Mouse (Mus musculus) cerebellum, adult 9-10 months (tissue): Measurements from ENCODE around the gene Cep104.

Source experiments
- DNase-seq: peaks from one replicate; pipeline ENCODE4 v3.0.0; 2022

The Cep104 gene

DNA sequence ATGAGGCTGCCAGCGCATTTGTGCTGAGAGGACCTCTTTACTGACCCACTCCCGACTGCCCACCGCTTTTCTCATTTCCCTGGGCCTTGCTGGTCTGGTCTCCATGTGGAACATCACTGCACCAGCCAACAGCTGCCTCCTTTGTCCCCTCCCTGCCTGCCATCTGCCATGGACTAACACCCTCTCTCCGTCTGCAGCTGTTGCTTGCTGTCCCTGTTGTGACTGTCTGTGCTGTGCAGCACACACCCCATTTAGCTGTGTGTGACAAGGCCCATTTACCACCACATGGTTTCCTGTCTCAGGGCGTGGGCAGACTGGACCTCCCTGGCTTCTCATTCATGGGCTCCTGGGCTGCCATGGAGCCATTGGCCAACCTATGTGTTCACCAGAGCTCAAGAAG, 30.5 kb downstream of the Cep104 start:
- DNase-seq: no peak

DNA sequence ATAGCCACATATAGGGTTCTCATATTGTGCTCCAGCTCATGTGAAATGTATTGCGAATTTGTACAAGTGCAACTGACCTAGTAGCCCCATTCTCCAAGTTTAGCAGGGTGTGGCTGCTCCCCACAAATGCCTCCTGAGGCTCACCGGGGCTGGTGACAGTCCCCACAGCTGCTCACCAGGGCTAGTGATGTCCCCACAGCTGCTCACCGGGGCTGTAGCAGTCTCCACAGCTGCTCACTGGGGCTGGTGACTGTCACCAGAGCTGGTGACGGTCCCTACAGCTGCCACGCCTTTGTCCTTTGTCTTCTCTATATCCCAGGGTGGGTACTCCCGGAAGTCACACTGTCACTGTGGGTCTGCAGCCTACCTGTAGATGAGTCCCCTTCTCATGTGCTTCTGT, 31.3 kb downstream of the Cep104 start:
- DNase-seq: no peak

DNA sequence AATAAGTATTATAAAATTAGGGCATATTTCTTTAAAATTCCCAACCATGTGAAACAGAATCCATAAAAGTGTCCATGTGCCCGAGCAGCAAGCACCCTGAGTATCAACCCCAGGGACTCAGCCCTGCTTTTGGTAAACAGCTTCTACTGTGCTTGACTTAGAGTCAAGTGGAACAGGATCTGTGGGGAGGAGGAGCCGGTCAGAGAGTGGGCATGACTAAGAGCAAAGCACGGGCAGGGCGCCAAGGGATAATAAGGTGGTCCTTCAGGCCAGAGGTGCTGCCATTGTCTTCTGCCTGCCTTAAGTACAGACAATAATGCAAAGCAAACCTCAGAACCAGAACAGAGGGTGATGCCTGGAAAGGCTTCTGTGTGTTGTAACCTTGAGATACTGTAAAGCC, 32.8 kb downstream of the Cep104 start:
- DNase-seq: no peak

DNA sequence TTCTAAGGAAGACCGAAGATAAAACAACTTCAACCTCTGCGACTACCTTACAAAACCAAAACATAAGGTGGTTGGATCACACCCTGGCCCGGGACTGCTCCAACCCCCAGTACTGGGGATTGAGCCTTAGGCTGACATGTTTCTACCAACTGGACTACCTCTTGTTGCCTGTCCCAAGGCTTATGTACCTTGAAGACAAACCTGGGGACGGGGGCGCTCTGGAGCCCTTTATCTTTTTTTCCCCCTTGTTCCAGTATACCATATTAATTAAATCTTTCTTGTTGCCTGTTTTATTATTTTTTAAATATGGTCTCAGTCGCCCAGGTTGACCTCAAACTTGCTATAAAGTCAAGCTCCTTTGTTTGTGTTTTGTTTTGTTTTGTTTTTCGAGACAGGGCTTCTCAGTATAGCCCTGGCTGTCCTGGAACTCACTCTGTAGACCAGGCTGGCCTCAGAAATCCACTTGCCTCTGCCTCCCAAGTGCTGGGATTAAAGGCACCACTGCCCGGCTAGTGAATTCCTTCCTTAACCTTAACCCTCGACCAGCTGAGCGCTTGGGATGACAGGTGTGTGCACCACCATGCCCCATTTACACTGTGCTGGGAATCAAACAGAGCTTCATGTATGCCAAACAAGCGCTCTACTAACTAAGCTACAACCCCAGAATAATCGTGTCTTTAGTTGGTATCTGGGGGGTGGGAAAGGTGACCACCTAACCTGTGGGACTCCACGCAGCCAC, 36.1 kb downstream of the Cep104 start:
- no peak for DNase-seq

DNA sequence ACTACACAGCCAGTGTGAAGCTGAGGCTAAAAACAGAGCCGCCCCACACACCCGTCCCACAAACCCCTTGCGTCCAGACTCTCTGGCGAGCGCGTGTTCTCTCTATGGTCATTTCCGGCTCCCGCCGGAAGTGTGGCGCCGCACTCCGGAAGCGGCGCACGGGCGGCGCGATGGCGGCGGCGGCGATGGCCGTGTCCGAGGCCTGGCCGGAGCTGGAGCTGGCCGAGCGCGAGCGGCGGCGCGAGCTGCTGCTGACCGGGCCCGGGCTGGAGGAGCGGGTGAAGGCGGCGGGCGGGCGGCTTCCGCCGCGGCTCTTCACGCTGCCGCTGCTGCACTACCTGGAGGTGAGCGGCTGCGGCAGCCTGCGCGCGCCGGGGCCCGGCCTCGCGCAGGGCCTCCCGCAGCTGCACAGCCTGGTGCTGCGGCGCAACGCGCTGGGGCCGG, 36.7 kb downstream of the Cep104 start, which contains the start of gene Lrrc47:
Lrrc47 (plus strand) TSS at position 86 of the 444 bp plus-strand sequence.
- peak; percentile 83 for DNase-seq

DNA sequence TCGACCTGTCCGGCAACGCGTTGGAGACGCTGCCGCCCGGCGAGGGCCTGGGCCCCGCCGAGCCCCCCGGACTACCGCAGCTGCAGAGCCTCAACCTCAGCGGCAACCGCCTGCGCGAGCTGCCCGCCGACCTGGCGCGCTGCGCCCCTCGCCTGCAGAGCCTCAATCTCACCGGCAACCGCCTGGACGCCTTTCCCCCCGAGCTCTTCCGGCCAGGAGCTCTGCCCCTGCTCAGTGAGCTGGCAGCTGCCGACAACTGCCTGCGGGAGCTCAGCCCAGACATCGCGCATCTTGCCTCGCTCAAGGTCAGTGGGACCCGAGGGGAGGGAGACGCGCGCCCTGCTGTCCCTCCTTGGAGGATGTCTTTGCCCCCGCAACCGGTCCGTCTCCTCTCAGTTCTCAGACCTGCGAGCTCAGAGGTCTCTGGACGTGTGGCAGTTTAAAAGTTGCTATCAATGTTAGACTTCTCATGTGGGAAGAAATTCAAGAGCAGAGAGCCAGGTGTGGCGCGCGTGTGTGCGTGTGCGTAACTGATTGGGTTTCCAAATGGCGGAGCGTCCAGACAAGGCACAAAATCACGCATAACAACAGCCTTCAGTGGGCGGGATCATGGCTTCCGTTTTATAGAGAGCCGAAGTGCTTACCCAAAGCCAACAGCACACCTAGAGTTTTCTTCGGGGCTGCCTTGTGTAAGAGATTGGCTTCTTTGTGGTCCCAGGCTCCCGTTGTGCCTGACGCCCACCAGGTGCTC, 37.3 kb downstream of the Cep104 start:
- DNase-seq: no peak

DNA sequence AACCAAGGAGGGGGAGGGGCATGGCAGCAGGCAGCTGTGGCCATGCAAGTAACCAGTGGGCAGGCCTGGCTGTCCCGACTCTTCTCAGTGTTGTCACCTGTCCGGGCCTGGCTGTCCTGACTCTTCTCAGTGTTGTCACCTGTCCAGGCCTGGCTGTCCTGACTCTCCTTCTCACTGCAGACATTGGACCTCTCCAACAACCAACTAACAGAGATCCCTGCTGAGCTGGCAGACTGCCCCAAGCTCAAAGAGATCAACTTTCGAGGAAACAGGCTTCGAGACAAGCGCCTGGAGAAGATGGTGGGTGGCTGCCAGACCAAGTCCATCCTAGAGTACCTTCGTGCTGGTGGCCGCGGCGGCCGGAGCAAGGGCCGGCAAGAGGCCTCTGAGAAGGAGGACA, 40.5 kb downstream of the Cep104 start:
- DNase-seq: no peak

DNA sequence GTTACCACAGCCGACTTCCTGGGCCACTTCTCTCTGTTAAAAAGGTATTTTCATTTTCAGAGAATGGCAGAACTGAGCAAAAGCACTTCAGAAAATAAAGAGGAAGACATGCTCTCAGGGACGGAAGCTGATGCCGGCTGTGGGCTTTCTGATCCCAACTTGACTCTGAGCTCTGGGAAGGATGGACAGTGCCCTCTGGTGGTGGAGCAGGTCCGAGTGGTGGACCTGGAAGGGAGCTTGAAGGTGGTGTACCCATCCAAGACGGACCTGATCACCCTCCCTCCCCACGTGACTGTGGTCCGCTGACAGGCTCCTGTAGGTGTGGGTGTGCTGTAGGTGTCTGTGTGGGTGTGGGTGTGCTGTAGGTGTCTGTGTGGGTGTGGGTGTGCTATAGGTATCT, 44.6 kb downstream of the Cep104 start:
- DNase-seq: no peak

DNA sequence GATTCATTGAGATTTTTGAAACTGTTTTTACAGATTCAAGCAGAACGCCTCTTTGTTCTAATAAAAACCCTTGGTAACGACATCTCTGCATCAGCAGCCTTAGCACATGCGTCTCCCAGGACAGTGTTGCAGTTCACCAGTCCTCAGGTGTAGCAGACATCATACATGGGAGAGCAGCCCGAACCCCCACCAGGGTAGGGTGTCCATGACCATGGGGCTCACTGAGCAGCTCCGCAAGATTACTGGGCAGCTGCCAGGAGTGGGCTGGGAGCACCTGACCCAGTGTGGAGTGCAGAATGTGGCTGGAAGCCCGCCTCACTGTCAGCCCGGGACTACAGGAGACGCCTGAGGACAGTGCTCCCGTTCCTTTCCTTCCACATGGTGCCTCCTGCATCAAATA, 46.4 kb downstream of the Cep104 start:
- DNase-seq: no peak

DNA sequence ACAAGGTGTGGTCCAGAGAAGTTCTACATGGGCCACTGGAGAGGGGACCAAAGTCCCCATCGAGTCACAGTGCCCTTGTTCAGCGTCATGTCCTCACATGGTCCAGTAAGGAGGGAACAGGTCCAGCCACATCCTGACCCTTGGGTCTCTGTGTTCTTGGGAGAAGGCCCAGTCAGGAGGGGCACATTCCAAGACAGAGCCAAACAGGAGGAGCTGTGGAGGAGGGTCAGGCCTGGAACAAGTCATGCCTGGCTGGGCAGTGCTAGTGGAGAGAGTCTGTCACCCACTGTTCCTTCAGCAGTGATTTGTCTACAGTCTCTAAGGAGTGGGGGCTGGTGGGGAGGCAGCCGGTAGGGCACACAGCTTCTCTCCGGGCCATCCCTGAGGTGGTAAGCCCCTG, 47.4 kb downstream of the Cep104 start:
- no peak for DNase-seq

DNA sequence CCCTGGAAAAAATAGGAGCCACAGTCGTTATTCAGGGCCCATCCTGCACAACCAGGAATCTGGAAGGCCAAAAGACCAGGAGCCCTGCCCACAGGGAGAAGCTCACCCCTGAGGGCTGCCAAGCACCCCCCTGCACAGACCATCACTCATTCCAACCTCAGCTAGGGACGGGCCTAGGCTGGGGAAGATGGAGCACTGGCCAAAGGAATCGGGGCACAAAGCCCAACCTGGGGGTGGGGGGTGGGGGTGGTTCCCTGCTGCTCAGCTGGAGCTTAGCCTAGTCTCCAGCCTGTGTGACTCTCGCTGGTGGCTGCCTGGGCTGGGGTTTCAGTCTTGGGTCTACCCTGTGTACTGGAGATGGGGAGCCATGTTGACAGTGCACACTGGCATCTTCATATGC, 47.9 kb downstream of the Cep104 start:
- DNase-seq: no peak

DNA sequence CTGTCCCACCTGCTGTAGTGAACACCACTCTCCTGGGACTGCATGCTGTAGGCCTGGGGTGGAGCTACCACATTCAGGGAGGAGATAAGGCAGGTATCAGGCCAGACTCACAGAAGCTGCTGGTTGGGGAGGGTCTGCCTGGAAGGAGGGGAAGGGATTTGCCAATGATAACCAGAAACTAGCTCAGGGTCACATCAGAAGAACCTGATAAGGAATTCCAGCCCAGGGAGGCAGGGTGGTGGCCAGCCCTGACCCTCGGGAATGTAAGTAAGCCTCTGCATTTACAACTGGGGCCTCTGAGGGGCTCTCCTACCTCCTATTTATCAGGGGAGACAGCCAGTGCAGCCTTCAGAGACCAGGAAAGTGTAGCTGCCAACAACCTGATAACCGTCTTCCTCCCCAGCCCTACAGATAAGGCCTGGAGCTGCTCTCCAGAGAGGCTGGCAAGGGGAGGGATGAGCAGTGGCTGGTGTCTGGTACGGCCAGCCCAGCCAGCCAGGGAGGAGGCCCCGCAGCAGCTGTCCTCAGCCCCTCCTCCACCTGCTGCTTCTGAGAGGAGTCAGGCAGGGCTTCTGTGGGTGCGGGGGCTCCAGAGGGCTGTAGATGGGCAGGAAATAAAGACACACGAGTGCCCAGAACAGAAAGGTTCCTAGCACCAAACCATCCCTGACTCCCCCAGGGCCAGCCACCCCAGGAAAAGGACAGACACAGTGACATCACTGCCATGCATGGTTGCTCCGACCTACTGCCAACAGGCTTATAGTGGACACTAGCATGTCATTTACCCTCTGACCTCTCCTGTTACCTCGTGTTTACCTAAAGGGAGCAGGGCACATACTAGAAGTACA, 49.0 kb downstream of the Cep104 start:
- DNase-seq: no peak

DNA sequence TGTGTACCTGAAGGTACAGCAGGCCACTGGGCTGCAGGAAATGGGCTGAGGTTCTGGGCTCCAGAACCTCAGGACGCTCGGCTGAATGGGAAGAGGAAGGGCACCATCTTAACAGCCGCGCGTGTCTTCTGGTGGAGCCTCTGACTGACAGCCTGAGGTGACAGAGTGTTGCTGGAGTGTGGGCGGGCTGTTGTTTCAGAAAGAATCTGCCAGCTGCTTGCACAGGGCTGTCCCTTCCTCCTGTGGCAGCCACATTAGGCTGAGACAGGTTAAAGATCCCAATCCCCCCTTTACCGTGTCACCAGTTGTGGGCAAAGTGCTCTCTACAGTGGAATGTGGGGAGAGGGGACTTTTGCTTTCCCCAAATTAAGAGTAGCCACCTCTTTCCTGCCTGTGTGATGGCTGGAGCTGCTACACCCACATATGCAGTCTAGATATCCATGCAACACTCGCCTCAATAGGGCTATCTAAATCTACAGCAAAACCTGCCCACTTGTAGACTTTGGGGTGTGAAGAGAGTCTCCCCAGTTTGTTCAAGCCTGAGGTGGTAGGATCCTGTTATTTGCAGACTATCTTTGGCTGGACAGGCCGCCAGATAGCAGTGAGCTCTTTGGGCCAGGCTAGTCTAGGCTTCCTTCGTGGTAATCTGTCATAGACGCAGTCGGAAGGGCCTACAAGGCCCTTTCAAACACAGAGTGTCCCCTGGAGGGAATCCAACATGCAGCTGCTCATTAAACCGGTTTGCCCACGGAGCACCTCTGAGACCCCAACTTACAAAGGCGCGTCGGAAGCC, 49.9 kb downstream of the Cep104 start:
- DNase-seq: no peak

DNA sequence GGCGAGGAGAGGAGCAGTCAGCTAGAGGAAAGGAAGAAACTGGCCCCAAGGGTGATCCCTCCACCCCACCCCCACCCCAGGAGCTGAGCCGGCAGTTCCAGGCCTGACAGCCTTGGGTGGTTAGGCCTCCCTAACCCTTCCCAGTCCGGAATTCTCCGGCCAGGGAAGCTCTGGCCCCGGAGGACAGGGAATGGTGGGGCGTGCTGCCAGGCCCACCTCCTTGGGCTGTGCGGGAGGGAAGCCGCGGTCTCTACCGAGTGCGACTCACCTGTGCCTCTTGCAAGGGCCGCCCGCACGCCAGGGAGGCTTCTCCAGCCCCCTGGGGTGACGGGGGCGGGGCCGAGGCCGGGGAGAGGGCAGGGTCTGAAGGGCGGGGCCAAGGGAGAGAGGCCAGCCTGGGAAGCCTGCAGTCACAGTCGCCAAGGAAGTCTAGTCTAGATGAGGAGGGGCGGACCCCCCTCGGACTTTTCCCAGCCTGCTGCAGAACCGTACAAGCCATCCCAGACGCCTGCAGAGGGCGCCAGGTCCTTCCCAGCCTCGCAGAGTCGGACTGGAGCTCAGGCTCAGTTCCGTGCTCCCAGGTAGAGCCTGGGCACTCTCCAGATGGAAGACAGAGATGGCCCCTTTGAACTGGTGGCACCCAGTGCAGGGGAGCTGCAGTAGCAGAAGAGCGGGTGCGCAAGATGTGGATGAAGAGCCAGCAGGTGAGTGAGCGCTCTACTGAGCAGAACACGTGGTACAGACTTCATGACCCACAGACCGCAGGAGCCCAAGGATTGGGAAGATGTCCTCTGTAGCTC, 50.8 kb downstream of the Cep104 start, which contains the start of gene Smim1:
Smim1 (minus strand) TSS at position 590 of the 800 bp plus-strand sequence.
- peak; percentile 58 for DNase-seq

DNA sequence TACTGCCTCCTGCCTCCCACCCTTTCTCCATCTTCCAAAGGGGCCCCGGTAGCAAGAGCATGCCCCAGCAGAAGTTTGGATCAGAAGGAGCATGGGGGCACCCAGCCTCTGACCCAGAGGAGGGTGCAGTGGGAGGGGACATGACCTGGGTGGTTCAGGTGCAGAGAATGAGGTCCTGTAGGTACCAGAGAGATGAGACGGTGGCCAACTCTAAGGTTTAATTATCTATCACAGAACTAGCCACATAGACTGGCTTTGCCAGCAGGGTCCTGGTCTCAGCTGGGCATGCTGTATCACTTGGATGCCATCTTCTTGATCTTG, 51.4 kb downstream of the Cep104 start:
- no peak for DNase-seq

DNA sequence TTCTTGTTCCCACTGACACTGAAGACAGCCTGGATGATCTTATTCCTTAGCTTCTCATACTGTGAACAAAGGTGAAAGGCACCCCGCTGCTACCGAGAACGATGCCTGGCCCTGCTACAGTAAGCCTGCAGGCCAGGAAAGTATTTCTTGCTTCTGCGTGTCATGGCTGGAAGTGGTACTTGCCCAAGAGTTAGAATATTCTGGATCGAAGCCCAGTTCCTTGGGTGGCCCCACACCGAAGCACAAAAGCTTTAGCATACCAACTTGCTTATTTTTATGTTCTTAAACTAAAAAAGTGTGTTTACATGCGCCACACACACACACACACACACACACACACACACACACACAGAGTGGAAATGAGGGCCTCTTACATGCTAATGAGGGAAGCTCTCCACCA, 53.1 kb downstream of the Cep104 start:
- no peak for DNase-seq

DNA sequence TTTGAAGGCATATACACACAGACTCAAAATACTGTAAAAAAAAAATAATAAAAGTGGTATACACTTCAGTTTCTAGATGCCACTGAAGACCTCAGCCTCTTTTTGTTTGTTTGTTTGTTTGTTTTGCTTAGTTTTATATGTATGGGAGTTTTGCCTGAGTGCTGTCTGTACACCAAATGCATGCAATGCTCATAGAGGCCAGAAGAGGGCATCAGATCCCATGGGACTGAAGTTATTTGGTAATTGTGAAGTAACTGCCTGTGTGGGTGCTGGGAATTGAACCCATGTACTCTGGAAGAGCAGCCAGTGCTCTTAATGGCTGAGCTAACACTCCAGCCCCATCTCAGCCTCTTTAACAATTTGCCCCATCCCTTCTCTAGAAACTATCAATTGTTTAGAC, 53.7 kb downstream of the Cep104 start:
- DNase-seq: no peak

DNA sequence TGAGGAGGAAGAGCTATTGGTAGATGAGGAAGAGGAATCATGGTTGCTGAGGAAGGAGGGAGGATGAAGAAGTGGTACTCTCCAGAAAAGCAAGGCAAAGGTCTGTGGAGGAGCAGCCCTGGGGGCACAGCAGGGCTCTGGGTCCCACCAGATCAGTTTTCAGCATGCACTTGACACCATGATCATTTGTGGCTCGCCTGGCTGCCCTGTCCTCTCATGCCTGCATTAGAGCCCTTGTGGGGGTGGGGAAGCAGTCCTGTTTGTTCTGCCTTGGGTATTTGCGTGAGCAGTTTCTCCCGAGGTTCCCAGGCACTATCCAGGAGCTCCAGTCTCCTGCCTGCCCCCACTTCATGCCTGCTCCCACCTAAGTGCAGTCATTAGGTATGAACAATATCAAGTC, 62.1 kb downstream of the Cep104 start:
- no peak for DNase-seq

DNA sequence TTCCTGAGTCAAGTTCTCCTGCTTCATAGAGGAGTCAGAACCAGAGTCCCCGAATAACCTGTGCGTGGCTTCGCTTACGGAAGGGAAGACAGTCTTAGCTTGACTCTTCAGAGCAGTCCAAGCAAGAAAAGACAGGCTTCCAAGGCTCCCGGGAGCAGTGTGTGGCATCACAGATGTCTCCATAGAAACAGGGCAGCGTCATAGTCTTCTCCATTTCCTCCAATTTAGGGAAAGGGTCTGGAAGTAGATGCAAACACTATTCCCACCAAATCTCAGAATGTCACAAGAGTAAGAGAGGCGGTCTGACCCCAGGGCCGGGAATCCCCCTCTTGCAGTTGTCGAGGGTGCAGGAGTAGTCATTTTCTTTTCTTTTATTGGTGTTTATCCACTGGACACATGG, 67.6 kb downstream of the Cep104 start, which contains the start of gene Ccdc27:
Ccdc27 (minus strand) TSS at position 101 of the 400 bp plus-strand sequence.
- DNase-seq: no peak

DNA sequence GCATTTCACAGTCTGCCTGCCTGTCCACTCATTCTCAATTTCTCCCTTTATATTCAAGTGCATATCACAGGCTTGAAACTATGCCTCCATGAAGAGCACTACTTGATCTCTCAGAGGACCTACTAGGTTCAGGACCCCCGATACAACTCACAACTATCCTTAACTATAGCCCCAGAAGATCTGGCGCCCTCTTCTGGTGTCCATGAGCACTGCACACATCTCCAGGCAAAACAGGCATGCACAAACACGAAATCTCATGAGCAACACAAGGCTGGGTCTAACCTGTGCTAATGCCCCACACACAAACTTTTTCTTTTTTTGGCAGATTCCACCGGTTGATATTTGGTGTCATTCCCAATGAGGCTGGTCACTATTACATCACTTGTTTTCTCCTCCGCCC, 70.8 kb downstream of the Cep104 start:
- no peak for DNase-seq

DNA sequence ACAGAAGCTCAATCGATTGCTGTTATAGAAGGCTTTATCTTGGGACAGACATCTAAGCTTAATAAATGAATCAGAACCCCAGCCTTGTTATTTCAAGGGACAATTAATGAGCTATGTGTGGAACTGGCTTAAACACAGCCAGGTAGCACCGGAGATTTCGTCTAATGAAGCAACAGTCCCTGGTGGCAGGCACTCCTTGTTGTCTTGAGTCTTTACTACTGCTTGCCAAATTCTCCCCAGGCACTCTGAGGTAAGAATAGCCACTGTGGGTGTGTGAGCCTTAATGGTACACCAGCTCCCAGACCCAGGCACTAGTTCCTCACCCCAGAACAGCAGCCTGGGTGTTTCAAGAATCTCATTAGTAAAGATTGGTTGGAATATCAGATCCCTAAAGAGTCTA, 76.4 kb downstream of the Cep104 start:
- DNase-seq: no peak

DNA sequence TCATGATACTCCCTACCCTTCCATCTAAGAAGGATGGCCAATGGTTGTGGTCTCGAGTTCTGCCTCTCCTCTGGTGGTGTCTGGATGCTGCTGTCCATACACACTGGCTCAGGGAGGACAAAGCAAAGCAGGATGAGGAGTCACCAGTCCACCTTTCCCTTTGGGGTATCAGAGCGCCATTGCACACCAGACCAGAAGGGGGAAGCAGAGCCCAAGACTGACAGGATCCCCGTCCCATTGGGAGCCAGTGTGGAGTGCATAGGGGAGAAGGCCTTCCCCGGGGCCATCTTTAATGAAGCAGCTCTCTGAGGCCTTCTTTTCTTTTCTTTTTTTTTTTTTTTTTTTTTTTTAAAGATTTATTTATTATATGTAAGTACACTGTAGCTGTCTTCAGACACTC, 78.1 kb downstream of the Cep104 start:
- no peak for DNase-seq
